Mouse (Mus musculus): ENCODE data around the gene Efcab6.
A peak's percentile ranks its signal among the peaks of the same experiment; 100 is the strongest.

Gene Efcab6

GRCm38 (mm10) chr15:84056083-84056482 lies 9.1 kb downstream of the Efcab6 start:
- no peak for DNase-seq

GRCm38 (mm10) chr15:84053859-84054258 lies 11.3 kb downstream of the Efcab6 start:
- peak; percentile 63 for DNase-seq

- no peak for DNase-seq
These were observed 11.9 kb downstream of the Efcab6 start for GRCm38 (mm10) chr15:84053240-84053639.

GRCm38 (mm10) chr15:84052390-84052789 lies 12.8 kb downstream of the Efcab6 start:
- DNase-seq = no peak

- DNase-seq = no peak
These were observed 15.6 kb downstream of the Efcab6 start for GRCm38 (mm10) chr15:84049570-84049969.

- DNase-seq = no peak
These were observed 19.6 kb downstream of the Efcab6 start for GRCm38 (mm10) chr15:84045562-84045961.

- no peak for DNase-seq
These were observed 28.1 kb downstream of the Efcab6 start for GRCm38 (mm10) chr15:84037067-84037466.

GRCm38 (mm10) chr15:84025651-84026050 lies 39.5 kb downstream of the Efcab6 start:
- DNase-seq = no peak

- DNase-seq = no peak
These were observed 40.3 kb downstream of the Efcab6 start for GRCm38 (mm10) chr15:84024851-84025250.

- DNase-seq = peak; percentile 8
These were observed 55.7 kb downstream of the Efcab6 start for GRCm38 (mm10) chr15:84009366-84010083.

GRCm38 (mm10) chr15:84004306-84004705 lies 60.9 kb downstream of the Efcab6 start:
- no peak for DNase-seq

GRCm38 (mm10) chr15:83999071-83999470 lies 66.1 kb downstream of the Efcab6 start:
- DNase-seq = no peak

GRCm38 (mm10) chr15:83998586-83998985 lies 66.6 kb downstream of the Efcab6 start:
- no peak for DNase-seq

- no peak for DNase-seq
These were observed 67.1 kb downstream of the Efcab6 start for GRCm38 (mm10) chr15:83998115-83998514.

- DNase-seq = no peak
These were observed 67.6 kb downstream of the Efcab6 start for GRCm38 (mm10) chr15:83997550-83997949.

GRCm38 (mm10) chr15:83996864-83997263 lies 68.3 kb downstream of the Efcab6 start:
- no peak for DNase-seq

- no peak for DNase-seq
These were observed 73.0 kb downstream of the Efcab6 start for GRCm38 (mm10) chr15:83992191-83992590.

- no peak for DNase-seq
These were observed 73.7 kb downstream of the Efcab6 start for GRCm38 (mm10) chr15:83991461-83991860.

- no peak for DNase-seq
These were observed 75.9 kb downstream of the Efcab6 start for GRCm38 (mm10) chr15:83989241-83989640.

GRCm38 (mm10) chr15:83988087-83988486 lies 77.1 kb downstream of the Efcab6 start:
- no peak for DNase-seq

GRCm38 (mm10) chr15:83982186-83982936 lies 82.8 kb downstream of the Efcab6 start:
- DNase-seq = no peak

GRCm38 (mm10) chr15:83978865-83979264 lies 86.3 kb downstream of the Efcab6 start:
- DNase-seq = no peak

GRCm38 (mm10) chr15:83977108-83977507 lies 88.1 kb downstream of the Efcab6 start:
- DNase-seq = no peak

GRCm38 (mm10) chr15:83972206-83972605 lies 93.0 kb downstream of the Efcab6 start:
- no peak for DNase-seq
